Mouse (Mus musculus): ENCODE measurements around the gene Hoxa6.

GRCm38 (mm10) chr6:52190410-52190809 is 18.1 kb downstream of the Hoxa6 start:
- TF ChIP-seq TAL1 (IDR thresholded peaks at IDR 0.05; ENCODE audit: low read length): no peak
- no peak for TF ChIP-seq GATA1 (IDR thresholded peaks at IDR 0.05; ENCODE audit: low read length)
